Mouse (Mus musculus) midbrain, postnatal 0 days (tissue): ENCODE data around the gene Pkmyt1. TPM values are rescaled to one million over a fixed set of nuclear protein-coding genes. Genes with fewer than 3 reads are reported as not detected.

Experiments used
- ATAC-seq: fragments of 200-750 bp; cut with Nextera tagmentation; 2 replicates; pipeline ENCODE4 v1.8.0; 2017; ENCODE audit warnings: moderate number of reproducible peaks, mild to moderate bottlenecking, moderate TSS enrichment, moderate library complexity; ENCODE audit not compliant: low FRiP score
- DNase-seq: peaks from one replicate; pipeline ENCODE4 v3.0.0-alpha.2; 2015; ENCODE audit warnings: low spot score
- H3K27ac ChIP-seq: fragments of 300-500 bp; sonication (generic); 2 replicates; pipeline ENCODE4 v1.5.1; 2014; ENCODE audit warnings: low read depth, mild to moderate bottlenecking, low read length, mixed read lengths
- H3K27me3 ChIP-seq: fragments of 300-500 bp; sonication (generic); 2 replicates; pipeline ENCODE4 v1.6.1; 2014; ENCODE audit warnings: low read length, control low read depth, mixed read lengths; ENCODE audit not compliant: insufficient read depth
- H3K36me3 ChIP-seq: fragments of 300-500 bp; sonication (generic); 2 replicates; pipeline ENCODE4 v1.6.1; 2014; ENCODE audit warnings: low read length, control low read depth, mixed read lengths; ENCODE audit not compliant: insufficient read depth
- H3K4me1 ChIP-seq: fragments of 300-500 bp; sonication (generic); 2 replicates; pipeline ENCODE4 v1.6.1; 2014; ENCODE audit warnings: mild to moderate bottlenecking, control low read depth, antibody characterized with exemption, low read length, mixed read lengths; ENCODE audit not compliant: insufficient read depth
- H3K4me2 ChIP-seq: fragments of 300-500 bp; sonication (generic); 2 replicates; pipeline ENCODE4 v1.6.1; 2014; ENCODE audit warnings: low read depth, mild to moderate bottlenecking, low read length, mixed read lengths; ENCODE audit not compliant: poor library complexity, severe bottlenecking
- H3K4me3 ChIP-seq: fragments of 300-500 bp; sonication (generic); 2 replicates; pipeline ENCODE4 v1.5.1; 2014; ENCODE audit warnings: low read depth, mild to moderate bottlenecking, low read length, moderate library complexity
- H3K9ac ChIP-seq: fragments of 300-500 bp; sonication (generic); replicated peaks from 2 replicates; pipeline ENCODE4 v1.6.1; 2014; ENCODE audit warnings: mild to moderate bottlenecking, low read length, moderate library complexity, mixed read lengths; ENCODE audit not compliant: poor library complexity, severe bottlenecking
- H3K9me3 ChIP-seq: fragments of 300-500 bp; sonication (generic); 2 replicates; pipeline ENCODE4 v1.6.1; 2016; ENCODE audit warnings: low read length, control low read depth
- CTCF ChIP-seq: IDR thresholded peaks from 2 replicates; pipeline ENCODE4 v1.5.1; 2016; ENCODE audit warnings: antibody characterized with exemption, mild to moderate bottlenecking
- WGBS: fragments of 180-500 bp; shearing (Covaris S2); extraction: QIAGEN DNeasy Blood & Tissue Kit; methylation state at CpG from one replicate; pipeline ENCODE4 v1.1.7; 2014; 5-methylcytosine and 5-hydroxymethylcytosine counted together
- polyA plus RNA-seq: library from polyadenylated mRNA; unstranded; fragments of >200 nt; fragmentation: Nextera tagmentation; extraction: Ambion mirVana; gene quantifications from 2 replicates; pipeline ENCODE4 v1.2.1, GENCODE M21; 2015
- total RNA-seq: library from RNA; depleted of rRNA; stranded (reverse); fragments of >200 nt; gene quantifications from 2 replicates; pipeline ENCODE4 v1.2.3, GENCODE M21; 2014

The Pkmyt1 gene
- total and polyA plus RNA-seq, 2 experiments from 2014 or later = 18.0 to 18.3 TPM

GRCm38 (mm10) chr17:23739202-23740135, 13.3 kb downstream of the Pkmyt1 start:
- peak overlapping the region; percentile 74 for H3K27ac ChIP-seq
- TF ChIP-seq CTCF = no peak
- H3K27me3 ChIP-seq = peaks cover 31% of the 10 kb centered on the region
- no peaks in the 10 kb centered on the region for H3K9me3 ChIP-seq
- peak overlapping the region; percentile 77 for H3K9ac ChIP-seq
- H3K4me1 ChIP-seq = peaks cover 7% of the 10 kb centered on the region; the same call in 1 of the 2 replicates
- peak overlapping the region; percentile 80 for H3K4me3 ChIP-seq
- peak overlapping the region; percentile 93 for H3K4me2 ChIP-seq
- under 1% methylated on average over 48 of the region's 48 CpGs for WGBS
- DNase-seq = peak; percentile 74
- ATAC-seq = peak; percentile 48
- H3K36me3 ChIP-seq = peaks cover 20% of the 10 kb centered on the region

GRCm38 (mm10) chr17:23740136-23740584, 14.0 kb downstream of the Pkmyt1 start:
- Histone ChIP-seq H3K4me2 (peak overlapping the region; percentile 93), H3K27me3 (peaks cover 36% of the 10 kb centered on the region), H3K9me3 (no peaks in the 10 kb centered on the region), H3K9ac (peak overlapping the region; percentile 77), H3K4me3 (peak overlapping the region; percentile 80), H3K27ac (peak overlapping the region; percentile 74), H3K4me1 (peaks cover 9% of the 10 kb centered on the region), H3K36me3 (peaks cover 20% of the 10 kb centered on the region)
- peak; percentile 93 for DNase-seq
- TF ChIP-seq CTCF = no peak
- peak; percentile 84 for ATAC-seq
- under 1% methylated on average over 37 of the region's 46 CpGs for WGBS

DNA sequence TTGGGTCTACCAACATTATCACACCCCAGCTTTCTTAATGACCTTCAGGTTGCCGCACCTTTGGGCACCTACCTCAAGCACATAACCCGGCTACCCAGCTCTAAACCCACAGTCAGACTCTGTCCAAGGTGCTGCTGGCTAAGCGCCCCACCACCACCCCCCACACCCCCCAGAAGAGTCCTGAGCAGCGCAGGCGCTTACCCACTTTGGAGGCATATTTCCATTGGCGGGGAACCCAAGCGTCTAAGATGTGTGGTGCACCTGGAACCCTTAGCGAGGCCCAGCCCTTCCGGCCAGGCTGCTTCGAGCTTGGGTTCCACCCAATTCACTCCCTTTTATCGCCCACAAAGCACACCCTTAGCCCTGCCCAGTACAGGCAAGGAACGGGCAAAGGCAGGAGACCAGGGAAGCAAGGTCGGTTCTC, 14.5 kb downstream of the Pkmyt1 start, which contains the start of gene Paqr4:
TSS of gene Paqr4 (minus strand) at position 270 of the 424 bp plus-strand sequence.
- DNase-seq (no peak), ATAC-seq (0 out of 2 replicates have a peak, but pooled peaks have one; percentile 0)
- Histone ChIP-seq H3K27ac (peak within 1 kb of the TSS; percentile 74), H3K9me3 (no peaks in the 10 kb centered on the region), H3K4me2 (peak within 1 kb of the TSS; percentile 93), H3K27me3 (peaks cover 36% of the 10 kb centered on the region), H3K9ac (peak within 1 kb of the TSS; percentile 77), H3K36me3 (peaks cover 17% of the 10 kb centered on the region), H3K4me3 (peak within 1 kb of the TSS; percentile 80), H3K4me1 (peaks cover 11% of the 10 kb centered on the region)
- TF ChIP-seq CTCF = no peak
- 7% methylated on average over 13 of the region's 13 CpGs for whole genome bisulfite sequencing

DNA sequence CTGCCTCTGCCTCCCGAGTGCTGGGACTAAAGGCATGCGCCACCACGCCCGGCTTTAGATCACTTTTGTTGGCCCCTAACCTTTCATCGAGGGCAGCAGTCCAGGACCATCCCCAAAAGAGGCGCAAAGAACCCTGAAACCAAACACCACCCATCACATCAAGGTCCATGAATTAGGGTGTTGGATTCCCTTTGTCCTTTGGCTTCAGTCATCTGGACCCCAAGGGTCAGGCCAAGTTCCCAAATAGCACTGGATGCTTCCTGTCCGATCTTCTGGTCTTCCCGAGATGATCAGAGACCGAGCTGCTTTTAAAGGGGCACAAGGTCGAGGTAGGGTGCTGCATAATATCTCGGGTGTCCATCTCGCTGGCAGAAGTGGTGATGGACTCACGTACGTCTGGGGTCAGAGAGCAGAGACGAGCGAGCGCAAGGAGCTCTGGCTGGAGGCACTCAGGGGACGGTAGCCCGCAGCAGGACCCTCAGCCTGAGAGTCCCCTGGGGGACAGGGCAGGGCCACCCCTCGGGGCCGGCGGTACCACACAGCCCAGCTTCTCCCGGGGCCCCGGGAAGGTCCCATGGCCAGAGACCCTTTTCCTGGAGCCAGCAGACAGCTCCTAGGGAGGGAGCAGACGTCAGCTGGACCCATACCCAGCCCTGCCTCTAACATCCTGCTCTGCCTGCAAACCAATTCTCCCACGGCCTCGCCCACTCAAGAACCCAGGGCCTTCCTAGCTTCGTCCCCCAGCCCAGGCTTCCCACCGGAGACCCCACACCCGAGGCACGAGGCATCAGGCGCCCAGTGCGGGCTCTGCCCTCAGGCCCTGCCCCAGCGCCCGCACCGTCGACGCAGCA, 15.4 kb downstream of the Pkmyt1 start:
- Histone ChIP-seq H3K36me3 (peaks cover 10% of the 10 kb centered on the region), H3K9me3 (no peaks in the 10 kb centered on the region), H3K27ac (no peak overlapping the region), H3K4me2 (no peak overlapping the region), H3K9ac (no peak overlapping the region), H3K4me3 (peak overlapping the region; percentile 25; the same call in 1 of the 2 replicates), H3K4me1 (peaks cover 11% of the 10 kb centered on the region), H3K27me3 (peaks cover 39% of the 10 kb centered on the region)
- no peak for DNase-seq
- 48% methylated on average over 38 of the region's 38 CpGs for WGBS
- no peak for TF ChIP-seq CTCF
- no peak for ATAC-seq

DNA sequence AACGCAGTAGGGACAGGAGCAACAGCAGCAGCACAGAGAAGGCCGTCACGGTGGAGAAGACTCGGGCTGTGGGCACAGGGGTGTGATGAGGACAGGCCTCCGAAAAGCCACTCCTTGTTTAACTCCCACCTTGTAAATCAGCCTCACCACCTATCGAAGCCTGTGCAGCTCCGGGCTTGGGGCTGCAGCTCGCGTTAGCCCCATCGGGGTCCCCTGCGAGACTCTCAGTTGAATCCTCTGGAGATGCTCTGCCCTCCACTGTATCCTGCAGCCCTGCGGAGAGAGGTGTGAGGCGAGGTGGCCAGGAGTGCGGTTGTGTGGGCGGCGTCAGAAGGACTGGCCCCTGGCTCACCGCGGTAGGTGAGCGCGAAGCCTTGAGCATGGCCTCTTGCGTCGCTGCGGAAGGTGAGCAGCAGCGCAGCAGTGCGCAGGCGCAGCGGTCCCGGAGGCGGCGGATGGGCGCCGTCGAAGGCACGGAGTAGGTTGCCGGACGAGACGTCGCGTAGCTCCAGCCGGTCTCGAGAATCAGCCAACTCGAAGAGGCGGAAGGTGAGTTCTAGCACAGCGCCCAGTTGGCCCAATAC, 16.2 kb downstream of the Pkmyt1 start:
- H3K9ac ChIP-seq = no peak overlapping the region
- peaks cover 5% of the 10 kb centered on the region for H3K36me3 ChIP-seq
- no peak for DNase-seq
- 8% methylated on average over 44 of the region's 44 CpGs for WGBS
- peaks cover 42% of the 10 kb centered on the region for H3K27me3 ChIP-seq
- peaks cover 11% of the 10 kb centered on the region for H3K4me1 ChIP-seq
- TF ChIP-seq CTCF = no peak
- no peak overlapping the region for H3K27ac ChIP-seq
- peak overlapping the region; percentile 23 for H3K4me2 ChIP-seq
- H3K9me3 ChIP-seq = no peaks in the 10 kb centered on the region
- ATAC-seq = no peak
- peak overlapping the region; percentile 25 for H3K4me3 ChIP-seq
